Mouse (Mus musculus) adrenal gland, postnatal 4 days (tissue): ENCODE results near the gene Runx2. TPM values are rescaled to one million over a fixed set of nuclear protein-coding genes. Genes with fewer than 3 reads are reported as not detected.

ENCODE experiments used
- DNase-seq, 2 experiments: peaks; one replicate each; pipeline ENCODE4 v3.0.0; 2021 to 2022; ENCODE audit warnings: low spot score in 2 of 2, mixed read lengths in 2 of 2
- total RNA-seq, 2 experiments: library from RNA; stranded (reverse); gene quantifications; 2 replicates each; pipeline ENCODE4 v1.2.3; 2021

Gene Runx2
- total RNA-seq, 2 experiments from 2014 or later: 7.3 to 8.8 TPM

- DNase-seq: no peak
These were observed 46.1 kb downstream of the Runx2 start for GRCm38 (mm10) chr17:44768522-44768921.

GRCm38 (mm10) chr17:44767375-44767774, 47.2 kb downstream of the Runx2 start:
- DNase-seq: no peak

- DNase-seq: no peak
These were observed 47.6 kb downstream of the Runx2 start for GRCm38 (mm10) chr17:44766975-44767374.

GRCm38 (mm10) chr17:44766318-44766717, 48.3 kb downstream of the Runx2 start:
- DNase-seq: no peak

- no peak for DNase-seq
These were observed 69.2 kb downstream of the Runx2 start for GRCm38 (mm10) chr17:44745378-44745777.

- no peak for DNase-seq
These were observed 70.8 kb downstream of the Runx2 start for GRCm38 (mm10) chr17:44743780-44744179.

- DNase-seq: no peak
These were observed 72.4 kb downstream of the Runx2 start for GRCm38 (mm10) chr17:44742246-44742645.

- no peak for DNase-seq
These were observed 76.4 kb downstream of the Runx2 start for GRCm38 (mm10) chr17:44738121-44738637.

GRCm38 (mm10) chr17:44737275-44738120, 77.1 kb downstream of the Runx2 start:
- no peak for DNase-seq

GRCm38 (mm10) chr17:44735991-44736561, 78.5 kb downstream of the Runx2 start:
- DNase-seq: peak; percentile 46 to 55

- peak in 1 of 2 experiments; percentile 24 for DNase-seq
These were observed 79.2 kb downstream of the Runx2 start for GRCm38 (mm10) chr17:44735223-44735990.

- peak; percentile 12 to 32 for DNase-seq
These were observed 79.9 kb downstream of the Runx2 start for GRCm38 (mm10) chr17:44734501-44735222.

GRCm38 (mm10) chr17:44733544-44734310, 80.9 kb downstream of the Runx2 start:
- DNase-seq: no peak

GRCm38 (mm10) chr17:44728464-44728863, 86.1 kb downstream of the Runx2 start:
- DNase-seq: no peak

GRCm38 (mm10) chr17:44727675-44728074, 86.9 kb downstream of the Runx2 start:
- DNase-seq: no peak

GRCm38 (mm10) chr17:44724805-44725480, 89.7 kb downstream of the Runx2 start:
- DNase-seq: no peak

- DNase-seq: no peak
These were observed 90.3 kb downstream of the Runx2 start for GRCm38 (mm10) chr17:44724255-44724654.

- DNase-seq: no peak
These were observed 92.3 kb downstream of the Runx2 start for GRCm38 (mm10) chr17:44722103-44722792.

- DNase-seq: no peak
These were observed 96.0 kb downstream of the Runx2 start for GRCm38 (mm10) chr17:44718591-44718990.
